Mouse (Mus musculus): ENCODE data around the gene Gas2. TPM values are rescaled to one million over a fixed set of nuclear protein-coding genes. Genes with fewer than 3 reads are reported as not detected.
A peak's percentile ranks its signal among the peaks of the same experiment; 100 is the strongest.

The Gas2 gene
- total RNA-seq, 1 experiment: 4.1 TPM

DNA sequence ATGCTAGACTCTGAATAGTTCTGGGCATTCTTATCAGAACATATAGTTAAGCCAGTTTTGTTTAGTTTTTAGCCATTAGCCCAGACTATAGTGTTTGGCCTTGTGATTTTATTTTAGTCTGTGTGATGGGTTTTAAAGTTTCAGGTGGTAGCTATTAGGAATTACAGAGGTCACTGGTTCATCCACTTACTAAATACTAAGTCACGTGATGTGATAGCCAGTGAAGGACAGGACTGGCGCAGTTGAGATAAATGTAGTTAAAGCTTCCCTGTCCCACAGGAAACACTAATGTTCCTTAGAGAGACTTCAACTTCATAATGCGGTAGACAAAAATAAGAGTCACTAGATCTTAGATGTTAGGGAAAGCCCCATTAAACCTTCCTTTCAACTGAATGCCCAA is 1.0 kb downstream of the Gas2 start:
- Histone ChIP-seq H3K9me3 (ENCODE audit: control insufficient read depth, insufficient read depth, low read depth, low read length) (no peaks in the 10 kb centered on the region), H3K4me3 (ENCODE audit: insufficient read depth in 1 of 2, low read depth in 1 of 2, low read length in 2 of 2, poor library complexity in 1 of 2, severe bottlenecking in 1 of 2) (peak overlapping the region; percentile 88), H3K4me1 (ENCODE audit: control insufficient read depth in 2 of 2, insufficient read depth in 2 of 2, low read length in 2 of 2, poor library complexity in 1 of 2) (0 out of 4 replicates have a peak, but pooled peaks cover 0 to 3% of the 10 kb centered on the region in 2 experiments), H3K27ac (ENCODE audit: insufficient read depth, low read depth, low read length, poor library complexity, severe bottlenecking) (no peak overlapping the region), H3K36me3 (ENCODE audit: control insufficient read depth, insufficient read depth, low read length, poor library complexity, severe bottlenecking) (peaks cover 3% of the 10 kb centered on the region), H3K9ac (ENCODE audit: insufficient read depth, low read depth, low read length, poor library complexity, severe bottlenecking) (peak overlapping the region; percentile 90; the same call in 1 of the 2 replicates)
- DNase-seq (ENCODE audit: low read depth, low spot score): peak; percentile 4
- in situ Hi-C loops (cut with MboI; ENCODE audit: low sequenced_read_pairs in 2 of 2, unreplicated experiment in 2 of 2): no loop called here
- TF ChIP-seq ZC3H11A (IDR thresholded peaks at IDR 0.05; ENCODE audit: borderline replicate concordance, low read depth, low read length) (no peak), CHD2 (IDR thresholded peaks at IDR 0.05; ENCODE audit: low read depth, low read length) (no peak), HCFC1 (IDR thresholded peaks at IDR 0.05; ENCODE audit: borderline replicate concordance, insufficient read depth, low read length) (no peak), ZNF384 (IDR thresholded peaks at IDR 0.05; ENCODE audit: low read depth, low read length) (no peak), MAFK (IDR thresholded peaks at IDR 0.05; ENCODE audit: insufficient read depth, low read depth, low read length) (no peak)

DNA sequence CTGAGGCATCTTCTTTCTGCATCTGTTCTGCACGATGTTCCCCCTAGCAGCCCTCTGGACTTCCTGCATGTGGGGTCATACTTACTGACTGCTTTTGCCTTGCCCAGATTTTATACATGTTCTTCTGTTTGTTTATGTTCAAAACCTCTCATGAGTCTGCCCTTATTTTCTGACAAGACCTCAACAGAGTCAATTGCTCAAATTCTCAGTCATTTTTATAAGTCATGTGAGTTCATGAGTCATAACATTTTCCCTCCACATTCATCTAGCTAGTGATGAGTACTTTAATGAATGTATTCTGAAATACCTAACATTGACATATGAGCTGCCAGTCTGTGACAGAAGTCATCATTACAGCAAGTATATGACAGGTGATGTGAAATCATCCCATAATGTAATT is 3.5 kb downstream of the Gas2 start:
- TF ChIP-seq ZNF384 (IDR thresholded peaks at IDR 0.05; ENCODE audit: low read depth, low read length) (no peak), CHD2 (IDR thresholded peaks at IDR 0.05; ENCODE audit: low read depth, low read length) (no peak), MAFK (IDR thresholded peaks at IDR 0.05; ENCODE audit: insufficient read depth, low read depth, low read length) (no peak)
- Histone ChIP-seq H3K36me3 (ENCODE audit: control insufficient read depth, insufficient read depth, low read length, poor library complexity, severe bottlenecking) (peaks cover 3% of the 10 kb centered on the region), H3K27ac (ENCODE audit: insufficient read depth, low read depth, low read length, poor library complexity, severe bottlenecking) (no peak overlapping the region), H3K9ac (ENCODE audit: insufficient read depth, low read depth, low read length, poor library complexity, severe bottlenecking) (no peak overlapping the region), H3K9me3 (ENCODE audit: control insufficient read depth, insufficient read depth, low read depth, low read length) (no peaks in the 10 kb centered on the region), H3K4me3 (ENCODE audit: insufficient read depth in 1 of 2, low read depth in 1 of 2, low read length in 2 of 2, poor library complexity in 1 of 2, severe bottlenecking in 1 of 2) (no peak overlapping the region), H3K4me1 (ENCODE audit: control insufficient read depth in 2 of 2, insufficient read depth in 2 of 2, low read length in 2 of 2, poor library complexity in 1 of 2) (0 out of 4 replicates have a peak, but pooled peaks cover 0 to 3% of the 10 kb centered on the region in 2 experiments)
- no peak for DNase-seq (ENCODE audit: low read depth, low spot score)
- in situ Hi-C loops (cut with MboI; ENCODE audit: low sequenced_read_pairs in 2 of 2, unreplicated experiment in 2 of 2): no loop called here

DNA sequence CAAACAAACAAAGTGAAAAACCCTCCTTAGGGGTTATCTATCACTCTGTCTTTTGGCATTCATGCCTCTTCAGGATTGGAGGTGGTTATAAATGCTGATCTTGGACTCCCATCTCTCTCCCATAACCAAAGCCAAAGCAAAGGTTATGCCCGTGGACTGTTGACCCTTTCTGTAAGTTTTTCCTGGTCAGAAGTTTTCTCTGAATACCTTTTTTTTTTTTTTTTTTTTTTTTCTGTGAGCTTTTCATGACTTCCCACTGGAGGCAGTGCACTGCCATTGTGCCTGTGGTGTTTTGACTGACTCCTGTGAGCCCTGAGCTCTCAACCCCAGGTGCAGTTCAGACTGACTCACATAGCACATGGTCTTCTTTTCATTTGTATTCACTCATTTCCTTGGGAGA is 6.2 kb downstream of the Gas2 start:
- no peaks in the 10 kb centered on the region for H3K9me3 ChIP-seq (ENCODE audit: control insufficient read depth, insufficient read depth, low read depth, low read length)
- in situ Hi-C loops (cut with MboI; ENCODE audit: low sequenced_read_pairs in 2 of 2, unreplicated experiment in 2 of 2): no loop called here
- TF ChIP-seq ZNF384 (IDR thresholded peaks at IDR 0.05; ENCODE audit: low read depth, low read length) (peak; percentile 66), CHD2 (IDR thresholded peaks at IDR 0.05; ENCODE audit: low read depth, low read length) (no peak)

DNA sequence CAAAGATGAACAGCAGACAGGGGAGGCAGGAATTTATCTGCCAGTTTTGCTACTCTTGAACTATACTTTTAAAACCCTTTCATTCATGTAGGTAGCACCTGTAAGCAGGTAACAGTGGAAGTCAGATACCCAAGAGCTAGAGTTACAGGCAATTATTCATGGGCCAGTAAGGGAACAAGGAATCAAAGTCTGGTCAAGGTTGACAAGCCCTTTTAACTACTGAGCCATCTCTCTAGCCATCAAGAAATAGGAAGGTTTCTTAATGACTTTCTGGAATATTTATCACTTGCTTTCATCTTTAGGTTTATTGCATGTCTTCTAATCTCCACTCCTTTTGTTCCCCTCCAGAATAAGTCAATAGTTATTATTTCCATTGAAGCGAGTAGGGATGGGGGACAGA is 10.2 kb downstream of the Gas2 start:
- Histone ChIP-seq H3K36me3 (ENCODE audit: control insufficient read depth, insufficient read depth, low read length, poor library complexity, severe bottlenecking) (peaks cover 3% of the 10 kb centered on the region), H3K4me3 (ENCODE audit: insufficient read depth in 1 of 2, low read depth in 1 of 2, low read length in 2 of 2, poor library complexity in 1 of 2, severe bottlenecking in 1 of 2) (no peak overlapping the region), H3K9ac (ENCODE audit: insufficient read depth, low read depth, low read length, poor library complexity, severe bottlenecking) (no peak overlapping the region), H3K9me3 (ENCODE audit: control insufficient read depth, insufficient read depth, low read depth, low read length) (no peaks in the 10 kb centered on the region), H3K27ac (ENCODE audit: insufficient read depth, low read depth, low read length, poor library complexity, severe bottlenecking) (no peak overlapping the region), H3K4me1 (ENCODE audit: control insufficient read depth in 2 of 2, insufficient read depth in 2 of 2, low read length in 2 of 2, poor library complexity in 1 of 2) (no peaks in the 10 kb centered on the region)
- no peak for DNase-seq (ENCODE audit: low read depth, low spot score)
- in situ Hi-C loops (cut with MboI; ENCODE audit: low sequenced_read_pairs in 2 of 2, unreplicated experiment in 2 of 2): no loop called here
- TF ChIP-seq HCFC1 (IDR thresholded peaks at IDR 0.05; ENCODE audit: borderline replicate concordance, insufficient read depth, low read length) (no peak), MAFK (IDR thresholded peaks at IDR 0.05; ENCODE audit: insufficient read depth, low read depth, low read length) (no peak)

More for the DNA sequence above, 6.2 kb downstream of the Gas2 start:
- no peak for DNase-seq (ENCODE audit: low read depth, low spot score)
- Histone ChIP-seq H3K4me1 (ENCODE audit: control insufficient read depth in 2 of 2, insufficient read depth in 2 of 2, low read length in 2 of 2, poor library complexity in 1 of 2) (no peaks in the 10 kb centered on the region), H3K27ac (ENCODE audit: insufficient read depth, low read depth, low read length, poor library complexity, severe bottlenecking) (no peak overlapping the region), H3K36me3 (ENCODE audit: control insufficient read depth, insufficient read depth, low read length, poor library complexity, severe bottlenecking) (peaks cover 3% of the 10 kb centered on the region), H3K9ac (ENCODE audit: insufficient read depth, low read depth, low read length, poor library complexity, severe bottlenecking) (no peak overlapping the region), H3K4me3 (ENCODE audit: insufficient read depth in 1 of 2, low read depth in 1 of 2, low read length in 2 of 2, poor library complexity in 1 of 2, severe bottlenecking in 1 of 2) (no peak overlapping the region)

DNA sequence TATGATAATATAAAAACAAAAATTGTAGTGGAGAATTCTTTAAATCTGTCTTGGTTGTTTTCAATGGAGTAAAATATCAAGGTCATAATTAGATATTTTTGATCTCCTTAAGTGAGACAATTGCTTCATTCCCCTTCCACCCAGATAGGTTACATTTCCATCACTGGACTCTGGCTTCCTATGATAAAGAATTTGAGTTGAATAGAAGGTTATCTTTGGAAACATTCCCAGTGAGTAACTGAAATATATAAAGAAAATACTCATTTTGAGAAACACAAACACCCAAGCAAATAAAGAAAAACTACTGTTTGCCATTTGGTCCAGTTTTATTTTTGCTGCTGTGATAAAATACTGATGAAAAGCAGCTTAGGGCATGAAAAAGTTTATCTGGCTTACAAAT is 10.8 kb downstream of the Gas2 start:
- H3K9ac ChIP-seq (ENCODE audit: insufficient read depth, low read depth, low read length, poor library complexity, severe bottlenecking): no peak overlapping the region
- H3K4me1 ChIP-seq (ENCODE audit: control insufficient read depth in 2 of 2, insufficient read depth in 2 of 2, low read length in 2 of 2, poor library complexity in 1 of 2): no peaks in the 10 kb centered on the region
- H3K36me3 ChIP-seq (ENCODE audit: control insufficient read depth, insufficient read depth, low read length, poor library complexity, severe bottlenecking): no peaks in the 10 kb centered on the region
- no peak overlapping the region for H3K4me3 ChIP-seq (ENCODE audit: insufficient read depth in 1 of 2, low read depth in 1 of 2, low read length in 2 of 2, poor library complexity in 1 of 2, severe bottlenecking in 1 of 2)
- TF ChIP-seq ZNF384 (IDR thresholded peaks at IDR 0.05; ENCODE audit: low read depth, low read length): no peak
- no peak for TF ChIP-seq MAFK (IDR thresholded peaks at IDR 0.05; ENCODE audit: insufficient read depth, low read depth, low read length)
- TF ChIP-seq HCFC1 (IDR thresholded peaks at IDR 0.05; ENCODE audit: borderline replicate concordance, insufficient read depth, low read length): no peak
- no peak for TF ChIP-seq CHD2 (IDR thresholded peaks at IDR 0.05; ENCODE audit: low read depth, low read length)
- no peak for TF ChIP-seq ZC3H11A (IDR thresholded peaks at IDR 0.05; ENCODE audit: borderline replicate concordance, low read depth, low read length)
- H3K9me3 ChIP-seq (ENCODE audit: control insufficient read depth, insufficient read depth, low read depth, low read length): no peaks in the 10 kb centered on the region
- H3K27ac ChIP-seq (ENCODE audit: insufficient read depth, low read depth, low read length, poor library complexity, severe bottlenecking): no peak overlapping the region
- in situ Hi-C loops (cut with MboI; ENCODE audit: low sequenced_read_pairs in 2 of 2, unreplicated experiment in 2 of 2): no loop called here
- no peak for DNase-seq (ENCODE audit: low read depth, low spot score)

Data from ES-E14 (cell line).